Mouse (Mus musculus) liver, embryonic 18 days (tissue): ENCODE results near the gene Tacc3. TPM values are rescaled to one million over a fixed set of nuclear protein-coding genes. Genes with fewer than 3 reads are reported as not detected.

Experiments used
- polyA plus RNA-seq: library from polyadenylated mRNA; depleted of rRNA; stranded (reverse); fragments of >200 nt; gene quantifications from 2 replicates; pipeline ENCODE4 v1.2.3, GENCODE M21; 2012; rRNA removed

Gene Tacc3
- 34.2 and 38.3 TPM in 2 replicates for polyA plus RNA-seq

DNA sequence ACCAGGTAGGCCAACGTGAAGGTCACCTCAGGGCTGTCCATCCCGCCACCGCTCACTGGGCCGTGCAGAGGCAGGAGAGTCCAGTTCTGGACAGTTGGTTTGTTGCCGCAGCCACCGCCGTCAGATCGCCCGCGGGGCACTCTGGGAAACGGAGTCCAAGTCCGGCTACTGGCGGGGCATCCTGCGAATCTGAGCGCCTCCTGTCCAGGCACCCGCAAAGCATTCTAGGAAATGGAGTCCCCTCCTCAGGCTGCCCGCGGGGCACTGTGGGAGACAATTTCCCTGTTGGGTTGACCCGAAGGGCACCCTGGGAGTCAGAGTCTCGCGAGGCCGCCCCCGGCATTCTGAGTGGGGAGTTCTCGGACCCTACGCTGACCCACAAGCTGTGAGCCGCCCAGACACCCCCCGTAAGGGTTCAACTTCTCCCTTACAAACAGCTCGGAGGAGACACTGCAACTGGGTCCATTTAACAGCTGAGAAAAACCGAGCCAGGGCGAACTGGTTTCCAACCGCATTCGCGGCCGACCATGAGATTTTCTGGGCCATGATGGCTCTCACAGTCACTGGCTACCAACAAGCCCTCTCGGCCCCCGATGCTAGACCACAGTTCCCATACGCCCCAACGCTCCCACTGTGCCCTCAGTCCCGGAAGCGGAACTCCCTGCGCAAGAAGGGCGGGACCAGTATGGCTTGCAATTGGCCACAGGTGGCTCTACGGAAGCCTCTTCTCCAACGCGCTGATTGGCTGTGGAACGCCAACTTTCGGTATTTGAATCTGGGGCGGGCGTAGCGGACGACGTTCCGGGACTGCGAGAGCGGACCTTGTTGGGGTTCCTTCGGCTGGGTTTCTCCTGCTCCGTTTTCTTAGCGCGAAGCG lies at the start of gene Tacc3, which contains the start of gene Tmem129:
Gene Tacc3, plus strand, starts transcription at position 342 of the 877 bp plus-strand sequence.
Gene Tmem129, minus strand, starts transcription at position 630 of the 877 bp plus-strand sequence.

DNA sequence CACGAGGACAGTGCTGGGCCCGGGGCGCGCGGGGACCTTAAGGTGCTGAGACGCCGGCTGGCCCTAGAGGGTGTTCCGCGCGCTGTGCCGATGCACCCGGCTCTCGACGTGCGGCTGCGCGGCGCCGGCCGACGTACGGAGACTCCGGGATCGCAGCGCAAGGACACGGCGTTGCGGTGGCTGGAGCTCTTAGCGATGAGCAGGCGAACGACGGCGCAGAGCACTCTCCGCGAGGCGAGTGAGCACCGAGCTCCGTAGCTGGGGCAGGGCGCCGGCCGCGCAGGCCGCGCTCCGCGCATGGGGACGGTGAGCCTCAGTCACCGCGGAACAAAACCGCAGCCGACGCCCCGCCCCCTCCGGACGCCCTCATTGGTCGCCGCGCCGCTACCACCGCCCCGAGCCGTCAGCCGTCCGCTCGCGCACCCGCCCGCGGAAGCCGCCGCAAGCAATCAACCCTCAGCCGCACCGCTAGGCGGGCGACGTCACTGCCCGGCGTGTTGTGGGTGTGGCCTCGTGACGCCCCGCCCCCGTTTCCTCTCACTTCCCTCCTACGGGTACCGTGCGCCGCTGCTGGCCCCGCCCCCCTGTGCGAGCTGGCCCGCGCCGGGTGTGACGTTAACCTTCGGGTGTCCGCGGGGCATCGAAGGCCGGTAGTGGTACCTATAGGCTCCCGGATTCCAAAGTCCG lies 28.5 kb upstream of the Tacc3 start, which contains the start of the genes Fam53a and Gm9903:
Gene Fam53a, minus strand, starts transcription at position 335 of the 687 bp plus-strand sequence.
Gene Gm9903, plus strand, starts transcription at position 625 of the 687 bp plus-strand sequence.

DNA sequence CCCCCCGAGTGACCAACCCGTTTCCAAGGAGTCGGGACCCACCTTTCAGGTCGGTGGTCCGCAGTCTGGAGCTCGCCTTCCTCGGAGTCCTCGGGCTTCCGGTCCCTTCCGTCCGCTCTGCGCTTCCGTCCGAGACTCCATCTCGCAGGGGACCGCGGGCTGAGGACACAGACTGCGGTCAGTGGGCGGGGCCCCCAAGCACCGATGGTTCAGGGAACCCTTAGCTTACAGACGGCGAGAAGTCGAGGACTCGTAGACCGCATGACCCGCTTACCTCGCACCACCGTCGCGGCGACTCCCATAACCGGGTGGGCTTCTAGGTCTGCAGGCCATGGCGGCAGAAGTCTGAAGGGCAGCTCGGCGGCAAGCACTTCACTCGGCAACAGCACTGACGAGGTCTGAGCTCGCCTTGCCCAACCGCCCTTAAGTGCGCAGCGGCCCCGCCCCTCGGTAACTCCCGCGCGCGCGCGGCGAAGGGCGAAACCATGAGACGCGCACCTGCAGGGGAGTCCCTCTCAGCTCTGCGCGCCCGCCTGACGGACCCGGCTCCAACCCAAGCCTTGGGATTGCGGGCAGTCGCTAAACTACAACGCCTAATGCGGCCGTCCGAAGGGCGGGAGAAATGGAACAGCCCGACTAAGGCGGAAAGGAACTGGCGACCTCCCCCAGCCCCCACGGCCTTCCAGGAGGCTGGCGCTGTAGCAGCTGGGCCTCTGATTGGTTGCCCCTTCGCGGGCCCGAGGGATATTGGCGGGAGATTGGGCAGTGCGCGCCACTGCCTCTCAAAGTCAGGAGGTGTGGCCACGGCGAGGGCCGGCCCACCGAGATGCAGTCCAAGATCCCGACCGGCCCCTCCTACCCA lies 5.8 kb upstream of the Tacc3 start, which contains the start of gene Slbp:
Gene Slbp, minus strand, starts transcription at position 654 of the 862 bp plus-strand sequence.

DNA sequence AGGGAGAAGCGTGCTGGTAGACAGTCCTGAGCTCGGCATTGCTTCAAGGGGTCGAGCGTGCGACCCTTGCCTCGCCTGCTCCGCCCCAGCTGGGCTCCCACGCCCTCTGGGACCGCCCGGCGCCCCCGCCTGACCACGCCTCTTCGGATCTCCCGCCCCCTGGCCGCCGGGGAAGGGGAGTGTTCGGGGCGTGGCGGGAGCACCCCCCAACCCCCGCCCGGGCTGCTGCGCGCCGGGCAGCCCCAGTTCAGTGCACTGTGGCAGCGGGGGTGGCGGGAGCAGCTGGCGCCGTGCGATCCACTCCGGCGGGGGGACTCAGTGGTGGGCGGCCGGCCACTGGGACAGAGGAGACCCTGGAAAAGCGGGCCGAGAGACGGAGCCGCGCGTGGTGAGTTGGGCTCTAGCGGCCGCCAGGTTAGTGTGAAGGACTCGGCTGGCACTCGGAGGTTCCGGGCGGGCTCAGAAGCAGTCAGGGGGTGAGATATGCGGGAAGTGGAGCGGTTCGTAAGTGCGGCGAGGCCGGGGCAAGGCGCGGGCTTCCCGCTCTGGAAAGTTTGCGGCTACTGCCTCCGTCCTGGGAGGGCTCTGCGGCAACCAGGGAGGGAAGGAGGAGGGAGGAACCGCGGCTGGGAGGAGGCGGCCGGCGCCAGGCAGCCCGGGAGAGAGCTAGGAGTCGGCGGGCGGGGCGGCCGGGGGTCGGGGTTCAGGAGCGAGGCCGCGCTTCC lies 63.8 kb downstream of the Tacc3 start, which contains the start of gene Fgfr3:
Gene Fgfr3, plus strand, starts transcription at position 134 of the 725 bp plus-strand sequence.

Other genes with a start within 250 kb of the Tacc3 start
- gene Nkx1-1, start 224.2 kb upstream of the Tacc3 start, polyA plus RNA-seq = not detected in 2 replicates
- gene Fam53a, start 28.5 kb upstream of the Tacc3 start, polyA plus RNA-seq = 7.8 and 8.1 TPM in 2 replicates
- gene Gm9903, start 28.2 kb upstream of the Tacc3 start, polyA plus RNA-seq = 0.06 and 0.07 TPM in 2 replicates
- gene Slbp, start 5.6 kb upstream of the Tacc3 start, polyA plus RNA-seq = 59.9 and 72.5 TPM in 2 replicates
- 16.6 and 17.3 TPM in 2 replicates for gene Tmem129, start 288 bp downstream of the Tacc3 start, polyA plus RNA-seq
- 9.4 and 13.8 TPM in 2 replicates for gene Fgfr3, start 63.5 kb downstream of the Tacc3 start, polyA plus RNA-seq
- gene Letm1, start 124.7 kb downstream of the Tacc3 start, polyA plus RNA-seq = 6.3 and 6.8 TPM in 2 replicates
- gene Nsd2, start 162.6 kb downstream of the Tacc3 start, polyA plus RNA-seq = 14.3 and 14.5 TPM in 2 replicates